Mouse (Mus musculus) CH12.LX (cell line): Measurements from ENCODE around the gene Vasp. TPM values are rescaled to one million over a fixed set of nuclear protein-coding genes. Genes with fewer than 3 reads are reported as not detected.

ENCODE experiments used
- DNase-seq: peaks from one replicate; pipeline ENCODE4 v3.0.0-alpha.2; 2013; ENCODE audit errors: extremely low read depth
- H3K27ac ChIP-seq: 2 replicates; pipeline ENCODE4 v1.5.1; 2012; ENCODE audit warnings: low read depth, mild to moderate bottlenecking, control low read depth, moderate library complexity; ENCODE audit not compliant: insufficient read depth
- H3K27me3 ChIP-seq: replicated peaks from 2 replicates; pipeline ENCODE3; 2012; ENCODE audit warnings: inconsistent platforms
- H3K36me3 ChIP-seq, 2 experiments: replicated peaks in 1 of 2; 2 replicates each; pipeline versions ENCODE3 to v1.6.1; 2012; ENCODE audit warnings: inconsistent platforms in 1 of 2, low read length in 1 of 2, mild to moderate bottlenecking in 1 of 2, mixed read lengths in 1 of 2, moderate library complexity in 1 of 2; ENCODE audit not compliant: control insufficient read depth in 1 of 2, insufficient read depth in 1 of 2
- H3K4me1 ChIP-seq, 2 experiments: 2 replicates each; pipeline ENCODE4 v1.6.1; 2012; ENCODE audit warnings: inconsistent platforms in 1 of 2, moderate library complexity in 1 of 2; ENCODE audit not compliant: insufficient read depth in 2 of 2, control insufficient read depth in 1 of 2
- H3K4me2 ChIP-seq: 2 replicates; pipeline ENCODE4 v1.6.1; 2012; ENCODE audit warnings: low read depth, mild to moderate bottlenecking, control low read depth; ENCODE audit not compliant: poor library complexity, insufficient read depth, severe bottlenecking
- H3K4me3 ChIP-seq, 3 experiments: fragments of 150-350 bp in 1 of 3; sonication (generic) in 1 of 3; replicated peaks in 1 of 3; 2 replicates each; pipeline versions ENCODE3 to v1.5.1; 2011 to 2012; ENCODE audit warnings: low read depth in 2 of 3, low read length in 2 of 3, mild to moderate bottlenecking in 2 of 3, moderate library complexity in 2 of 3, control low read depth in 1 of 3, improper control_type of control experiment in 1 of 3, inconsistent platforms in 1 of 3, mixed read lengths in 1 of 3; ENCODE audit not compliant: poor library complexity in 1 of 3
- H3K79me2 ChIP-seq: replicated peaks from 2 replicates; pipeline ENCODE4 v1.6.1; 2012; ENCODE audit warnings: mild to moderate bottlenecking, moderate library complexity; ENCODE audit not compliant: control insufficient read depth, poor library complexity, insufficient read depth, severe bottlenecking; ENCODE audit errors: extremely low read depth
- H3K9ac ChIP-seq: 2 replicates; pipeline ENCODE4 v1.6.1; 2012; ENCODE audit warnings: low read depth, mild to moderate bottlenecking, control low read depth, moderate library complexity; ENCODE audit not compliant: insufficient read depth
- H3K9me3 ChIP-seq: replicated peaks from 2 replicates; pipeline ENCODE3; 2012; ENCODE audit warnings: low read length, inconsistent platforms, mixed read lengths
- ELF1 ChIP-seq: IDR thresholded peaks from 2 replicates; pipeline ENCODE4 v1.6.1; 2014; ENCODE audit warnings: low read depth, mild to moderate bottlenecking, inconsistent platforms, low read length, improper control_type of control experiment
- ETS1 ChIP-seq: conservative IDR thresholded peaks from 2 replicates; pipeline ENCODE4 v1.6.1; 2012; ENCODE audit warnings: low read depth, mild to moderate bottlenecking, inconsistent platforms, low read length, improper control_type of control experiment, moderate library complexity
- HCFC1 ChIP-seq: IDR thresholded peaks from 2 replicates; pipeline ENCODE4 v1.6.1; 2012; ENCODE audit warnings: low read depth, mild to moderate bottlenecking, inconsistent platforms, low read length, improper control_type of control experiment
- IRF4 ChIP-seq: IDR thresholded peaks from 2 replicates; pipeline ENCODE4 v1.6.1; 2014; ENCODE audit warnings: low read depth, mild to moderate bottlenecking, inconsistent platforms, low read length, improper control_type of control experiment
- JUN ChIP-seq: IDR thresholded peaks from 2 replicates; pipeline ENCODE4 v1.6.1; 2011; ENCODE audit warnings: low read depth, mild to moderate bottlenecking, low read length, improper control_type of control experiment, moderate library complexity; ENCODE audit not compliant: insufficient read depth
- MAX ChIP-seq: IDR thresholded peaks from 2 replicates; pipeline ENCODE4 v1.6.1; 2011; ENCODE audit warnings: low read length, improper control_type of control experiment
- MAZ ChIP-seq: IDR thresholded peaks from 2 replicates; pipeline ENCODE4 v1.6.1; 2012; ENCODE audit warnings: low read depth, mild to moderate bottlenecking, inconsistent platforms, low read length, improper control_type of control experiment, moderate library complexity
- MXI1 ChIP-seq: IDR thresholded peaks from 2 replicates; pipeline ENCODE4 v1.6.1; 2011; ENCODE audit warnings: mild to moderate bottlenecking, low read depth, low read length, improper control_type of control experiment
- NELFE ChIP-seq: IDR thresholded peaks from 2 replicates; pipeline ENCODE4 v1.6.1; 2011; ENCODE audit warnings: low read depth, low read length, improper control_type of control experiment
- NRF1 ChIP-seq: IDR thresholded peaks from 2 replicates; pipeline ENCODE4 v1.6.1; 2014; ENCODE audit warnings: low read depth, mild to moderate bottlenecking, inconsistent platforms, low read length, improper control_type of control experiment, moderate library complexity
- PAX5 ChIP-seq: IDR thresholded peaks from 2 replicates; pipeline ENCODE4 v1.6.1; 2012; ENCODE audit warnings: low read length, inconsistent platforms, mixed read lengths
- POLR2A ChIP-seq: IDR thresholded peaks from 2 replicates; pipeline ENCODE4 v1.6.1; 2011; ENCODE audit warnings: low read depth, mild to moderate bottlenecking, improper control_type of control experiment, low read length
- RAD21 ChIP-seq: IDR thresholded peaks from 2 replicates; pipeline ENCODE4 v1.6.1; 2011; ENCODE audit warnings: low read depth, mild to moderate bottlenecking, low read length, improper control_type of control experiment, moderate library complexity
- RCOR1 ChIP-seq: conservative IDR thresholded peaks from 2 replicates; pipeline ENCODE4 v1.6.1; 2012; ENCODE audit warnings: low read depth, mild to moderate bottlenecking, inconsistent platforms, low read length, improper control_type of control experiment
- SIN3A ChIP-seq: IDR thresholded peaks from 2 replicates; pipeline ENCODE4 v1.6.1; 2012; ENCODE audit warnings: low read length, improper control_type of control experiment, inconsistent platforms
- TCF12 ChIP-seq: IDR thresholded peaks from 2 replicates; pipeline ENCODE4 v1.6.1; 2014; ENCODE audit warnings: low read depth, mild to moderate bottlenecking, inconsistent platforms, low read length, improper control_type of control experiment
- UBTF ChIP-seq: IDR thresholded peaks from 2 replicates; pipeline ENCODE4 v1.6.1; 2012; ENCODE audit warnings: low read depth, mild to moderate bottlenecking, inconsistent platforms, low read length, improper control_type of control experiment, moderate library complexity
- USF2 ChIP-seq: conservative IDR thresholded peaks from 2 replicates; pipeline ENCODE4 v1.6.1; 2011; ENCODE audit warnings: low read depth, low read length, improper control_type of control experiment
- ZKSCAN1 ChIP-seq: IDR thresholded peaks from 2 replicates; pipeline ENCODE4 v1.6.1; 2012; ENCODE audit warnings: low read depth, inconsistent platforms, low read length, improper control_type of control experiment, borderline replicate concordance
- ZMIZ1 ChIP-seq: IDR thresholded peaks from 2 replicates; pipeline ENCODE4 v1.6.1; 2012; ENCODE audit warnings: low read depth, mild to moderate bottlenecking, inconsistent platforms, low read length, improper control_type of control experiment
- ZNF384 ChIP-seq: IDR thresholded peaks from 2 replicates; pipeline ENCODE4 v1.6.1; 2012; ENCODE audit warnings: low read depth, low read length, improper control_type of control experiment, inconsistent platforms
- dilution Hi-C: fragments of 300-500 bp; cut with MboI; formaldehyde crosslinking; loops from 2 replicates; pipeline ENCODE4 v1.14.3; 2020; ENCODE audit warnings: low sequenced_read_pairs; ENCODE audit not compliant: extremely low pct_unique_long_range_greater_than_20kb, extremely low pct_ligation_motif_present
- in situ Hi-C: fragments of 300-500 bp; cut with MboI; formaldehyde crosslinking; loops from 3 replicates; pipeline ENCODE4 v1.14.3; 2019; ENCODE audit warnings: low sequenced_read_pairs, low pct_ligation_motif_present, low pct_unique_long_range_greater_than_20kb, mixed read lengths
- polyA plus RNA-seq: library from polyadenylated mRNA; unstranded; fragments of >175 nt; gene quantifications from 2 replicates; pipeline ENCODE4 v1.2.1, GENCODE M21; 2012; ENCODE audit warnings: low read depth; ENCODE audit not compliant: insufficient read length
- total RNA-seq, 2 experiments: library from RNA; depleted of rRNA; stranded (reverse); fragments of 300-350 nt in 1 of 2; fragments of >200 nt in 1 of 2; gene quantifications; 2 replicates each; pipeline ENCODE4 v1.2.3; 2012 to 2014

Gene Vasp
- total and polyA plus RNA-seq, 3 experiments, result 114 to 191 (median 125) TPM

GRCm38 (mm10) chr7:19246855-19247254 lies 24.8 kb downstream of the Vasp start:
- in situ Hi-C loops (no loop called here), dilution Hi-C loops (no loop called here)
- peaks cover 14 to 29% of the 10 kb centered on the region in 2 experiments for H3K4me1 ChIP-seq
- H3K36me3 ChIP-seq, result peaks cover 13 to 58% of the 10 kb centered on the region in 2 experiments
- no peaks in the 10 kb centered on the region for H3K27me3 ChIP-seq
- H3K27ac ChIP-seq, result no peak overlapping the region
- no peak overlapping the region for H3K9ac ChIP-seq
- no peaks in the 10 kb centered on the region for H3K79me2 ChIP-seq
- TF ChIP-seq NELFE (no peak), IRF4 (no peak), PAX5 (no peak), TCF12 (no peak), MAX (no peak), ZMIZ1 (no peak)
- no peak for DNase-seq
- H3K4me2 ChIP-seq, result no peak overlapping the region
- H3K9me3 ChIP-seq, result no peaks in the 10 kb centered on the region
- no peak overlapping the region for H3K4me3 ChIP-seq

- H3K79me2 ChIP-seq, result no peaks in the 10 kb centered on the region; the same call in 1 of the 2 replicates
- no peak for DNase-seq
- TF ChIP-seq RAD21 (no peak), MAZ (no peak), UBTF (no peak), ZNF384 (no peak), ETS1 (no peak), IRF4 (no peak), USF2 (no peak), TCF12 (no peak), HCFC1 (no peak), ZKSCAN1 (no peak), JUN (no peak), RCOR1 (no peak), PAX5 (no peak), POLR2A (no peak), SIN3A (no peak), NRF1 (no peak), ELF1 (no peak), MXI1 (no peak), NELFE (no peak)
- no peaks in the 10 kb centered on the region for H3K27me3 ChIP-seq
- H3K9me3 ChIP-seq, result no peaks in the 10 kb centered on the region
- peaks cover 13 to 58% of the 10 kb centered on the region in 2 experiments for H3K36me3 ChIP-seq
- dilution Hi-C loops (no loop called here), in situ Hi-C loops (no loop called here)
- H3K4me2 ChIP-seq, result no peak overlapping the region
- no peak overlapping the region for H3K9ac ChIP-seq
- H3K27ac ChIP-seq, result no peak overlapping the region
- H3K4me1 ChIP-seq, result peaks cover 14 to 29% of the 10 kb centered on the region in 2 experiments
- no peak overlapping the region for H3K4me3 ChIP-seq
These were observed 26.5 kb downstream of the Vasp start for GRCm38 (mm10) chr7:19245083-19245482.
